Mouse (Mus musculus) thymus, postnatal 4 days (tissue): ENCODE measurements around the gene Gphn.

Experiments
- DNase-seq: peaks from one replicate; pipeline ENCODE4 v3.0.0; 2021

Gene Gphn

GRCm38 (mm10) chr12:78225707-78226518 lies at the start of gene Gphn:
TSS of gene Gphn (plus strand) at chr12:78226379.
- DNase-seq = peak; percentile 85

GRCm38 (mm10) chr12:78181452-78181851 lies 44.7 kb upstream of the Gphn start:
- DNase-seq = no peak

GRCm38 (mm10) chr12:78193942-78194341 lies 32.2 kb upstream of the Gphn start, which contains the start of gene Gm6657:
TSS of gene Gm6657 (plus strand) at chr12:78194242.
- no peak for DNase-seq

- DNase-seq = no peak
Observed at GRCm38 (mm10) chr12:78195368-78195767, 30.8 kb upstream of the Gphn start.

- DNase-seq = no peak
Observed at GRCm38 (mm10) chr12:78203646-78204045, 22.5 kb upstream of the Gphn start.

- peak; percentile 61 for DNase-seq
Observed at GRCm38 (mm10) chr12:78205915-78206570, 20.1 kb upstream of the Gphn start.

GRCm38 (mm10) chr12:78206571-78206960 lies 19.6 kb upstream of the Gphn start:
- DNase-seq = no peak

GRCm38 (mm10) chr12:78209856-78210255 lies 16.3 kb upstream of the Gphn start:
- DNase-seq = no peak

GRCm38 (mm10) chr12:78215490-78215889 lies 10.7 kb upstream of the Gphn start:
- DNase-seq = no peak

GRCm38 (mm10) chr12:78219191-78219825 lies 6.9 kb upstream of the Gphn start:
- DNase-seq = no peak

GRCm38 (mm10) chr12:78226519-78226875 lies 318 bp downstream of the Gphn start:
- peak; percentile 80 for DNase-seq

GRCm38 (mm10) chr12:78227021-78227932 lies 1.1 kb downstream of the Gphn start:
- DNase-seq = peak; percentile 64

- no peak for DNase-seq
Observed at GRCm38 (mm10) chr12:78228139-78228538, 2.0 kb downstream of the Gphn start.

- no peak for DNase-seq
Observed at GRCm38 (mm10) chr12:78232560-78232959, 6.4 kb downstream of the Gphn start.

- DNase-seq = no peak
Observed at GRCm38 (mm10) chr12:78248366-78248765, 22.2 kb downstream of the Gphn start.

GRCm38 (mm10) chr12:78249151-78249550 lies 23.0 kb downstream of the Gphn start:
- no peak for DNase-seq

GRCm38 (mm10) chr12:78277386-78277785 lies 51.2 kb downstream of the Gphn start:
- no peak for DNase-seq

- no peak for DNase-seq
Observed at GRCm38 (mm10) chr12:78290384-78290783, 64.2 kb downstream of the Gphn start.

- DNase-seq = no peak
Observed at GRCm38 (mm10) chr12:78298824-78299398, 72.7 kb downstream of the Gphn start.

- no peak for DNase-seq
Observed at GRCm38 (mm10) chr12:78315106-78315505, 88.9 kb downstream of the Gphn start.

GRCm38 (mm10) chr12:78327946-78328345 lies 101.8 kb downstream of the Gphn start:
- no peak for DNase-seq

- peak; percentile 62 for DNase-seq
Observed at GRCm38 (mm10) chr12:78332107-78332506, 105.9 kb downstream of the Gphn start.
